Mouse (Mus musculus): Measurements from ENCODE around the gene Vmn2r89. TPM values are rescaled to one million over a fixed set of nuclear protein-coding genes. Genes with fewer than 3 reads are reported as not detected.

Vmn2r89 gene
- polyA plus RNA-seq, 1 experiment from 2014 or later = not detected

DNA sequence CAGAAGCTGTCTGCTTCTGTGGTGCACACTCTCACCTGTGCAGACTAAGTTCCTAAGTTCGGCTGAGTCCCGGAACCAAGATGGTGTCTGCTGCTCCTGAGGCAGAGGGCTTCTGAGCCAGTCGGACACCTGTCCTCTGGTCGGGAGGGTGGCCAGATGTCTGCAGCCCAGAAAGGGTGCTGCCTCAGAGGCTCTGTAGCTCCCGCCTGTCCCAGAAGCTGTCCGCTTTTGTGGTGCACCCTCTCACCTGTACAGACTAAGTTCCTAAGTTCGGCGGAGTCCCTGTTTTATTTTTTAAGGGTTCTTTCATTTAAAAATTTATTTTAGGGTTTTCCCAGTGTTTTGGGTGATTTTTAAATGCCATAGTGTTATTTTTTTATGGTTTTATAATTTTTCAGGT lies 55.8 kb downstream of the Vmn2r89 start:
- no peak for ATAC-seq (replicated peaks; ENCODE audit: low FRiP score, low TSS enrichment, low read depth)

More for the DNA sequence above, 55.8 kb downstream of the Vmn2r89 start:
- Histone ChIP-seq H3K4me2 (ENCODE audit: low read length) (no peak overlapping the region), H3K27me3 (replicated peaks; ENCODE audit: control insufficient read depth, insufficient read depth, low read length) (no peaks in the 10 kb centered on the region), H3K9ac (ENCODE audit: low read length) (no peak overlapping the region), H3K4me3 (ENCODE audit: low read depth, low read length) (no peak overlapping the region), H3K36me3 (ENCODE audit: control insufficient read depth, insufficient read depth, low read length) (no peaks in the 10 kb centered on the region), H3K4me1 (replicated peaks; ENCODE audit: control insufficient read depth, insufficient read depth, low read length) (no peaks in the 10 kb centered on the region), H3K9me3 (ENCODE audit: control insufficient read depth, low read length) (no peaks in the 10 kb centered on the region), H3K27ac (ENCODE audit: low read depth) (no peak overlapping the region)
- DNase-seq (ENCODE audit: low spot score) = no peak
- WGBS = 92% methylated on average over 8 of the region's 8 CpGs

Other genes with a start within 250 kb of the Vmn2r89 start
- gene Ear14, start 248.5 kb upstream of the Vmn2r89 start, polyA plus RNA-seq (2014; fragmentation: Nextera tagmentation; extraction: Ambion mirVana) = not detected in 2 replicates
- not detected in 2 replicates for gene Rnase2a, start 195.7 kb upstream of the Vmn2r89 start, polyA plus RNA-seq (2014; fragmentation: Nextera tagmentation; extraction: Ambion mirVana)
- gene Gm7247, start 90.1 kb upstream of the Vmn2r89 start, polyA plus RNA-seq (2014; fragmentation: Nextera tagmentation; extraction: Ambion mirVana) = not detected in 2 replicates
- gene Vmn2r88, start 41.0 kb upstream of the Vmn2r89 start, polyA plus RNA-seq (2014; fragmentation: Nextera tagmentation; extraction: Ambion mirVana) = not detected in 2 replicates
- gene Gm5622, start 100.9 kb downstream of the Vmn2r89 start, polyA plus RNA-seq (2014; fragmentation: Nextera tagmentation; extraction: Ambion mirVana) = not detected in 2 replicates
- not detected in 2 replicates for gene Gm17175, start 122.2 kb downstream of the Vmn2r89 start, polyA plus RNA-seq (2014; fragmentation: Nextera tagmentation; extraction: Ambion mirVana)
- not detected in 2 replicates for gene Gm17174, start 140.3 kb downstream of the Vmn2r89 start, polyA plus RNA-seq (2014; fragmentation: Nextera tagmentation; extraction: Ambion mirVana)
- gene Gm17078, start 159.5 kb downstream of the Vmn2r89 start, polyA plus RNA-seq (2014; fragmentation: Nextera tagmentation; extraction: Ambion mirVana) = not detected in 2 replicates
- gene Gm4181, start 183.8 kb downstream of the Vmn2r89 start, polyA plus RNA-seq (2014; fragmentation: Nextera tagmentation; extraction: Ambion mirVana) = not detected in 2 replicates
- gene Gm17079, start 243.6 kb downstream of the Vmn2r89 start, polyA plus RNA-seq (2014; fragmentation: Nextera tagmentation; extraction: Ambion mirVana) = not detected in 2 replicates

Measured in intestine, embryonic 14.5 days (tissue).